Mouse (Mus musculus): ENCODE results near the gene Polr1c. TPM values are rescaled to one million over a fixed set of nuclear protein-coding genes. Genes with fewer than 3 reads are reported as not detected.

The Polr1c gene
- total and polyA plus RNA-seq, 2 experiments from 2014 or later = 54.7 to 55.5 TPM

DNA sequence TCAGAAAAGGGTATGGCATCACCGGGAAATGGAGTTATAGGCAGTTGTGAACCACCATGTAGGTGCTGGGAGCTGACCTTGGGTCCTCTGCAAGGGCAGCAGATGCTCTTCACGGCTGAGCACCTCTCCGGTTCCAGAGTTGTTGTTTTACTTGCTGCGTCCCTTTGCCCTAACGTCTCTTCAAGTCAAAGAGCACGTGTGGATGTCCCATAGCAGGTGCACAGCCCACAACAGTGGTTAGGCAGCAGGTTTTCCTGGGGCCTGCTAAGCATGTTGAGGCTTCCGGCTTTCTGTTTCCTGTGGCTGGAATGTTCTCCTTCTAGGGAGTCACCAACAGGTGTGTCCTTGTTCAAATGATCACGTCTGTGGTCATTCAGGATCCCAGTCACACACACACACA lies 36.1 kb upstream of the Polr1c start:
- peaks cover 7% of the 10 kb centered on the region; the same call in 1 of the 2 replicates for H3K4me1 ChIP-seq (ENCODE audit: insufficient read depth, low read length)
- no peak overlapping the region for H3K4me2 ChIP-seq (ENCODE audit: low read depth, low read length, poor library complexity, severe bottlenecking)
- no peaks in the 10 kb centered on the region for H3K9me3 ChIP-seq (ENCODE audit: low read length)
- no peaks in the 10 kb centered on the region for H3K27me3 ChIP-seq (ENCODE audit: insufficient read depth, low read length)
- no peak overlapping the region for H3K27ac ChIP-seq (ENCODE audit: low read depth, low read length)
- no peaks in the 10 kb centered on the region for H3K36me3 ChIP-seq (ENCODE audit: insufficient read depth, low read length)
- WGBS = 87% methylated on average over 8 of the region's 8 CpGs
- H3K4me3 ChIP-seq (ENCODE audit: low read depth, low read length) = no peak overlapping the region
- TF ChIP-seq CTCF (IDR thresholded peaks at IDR 0.05) = no peak
- H3K9ac ChIP-seq (replicated peaks; ENCODE audit: low read length, poor library complexity, severe bottlenecking) = no peak overlapping the region
- ATAC-seq (ENCODE audit: low FRiP score) (no peak), DNase-seq (ENCODE audit: low spot score) (no peak)

DNA sequence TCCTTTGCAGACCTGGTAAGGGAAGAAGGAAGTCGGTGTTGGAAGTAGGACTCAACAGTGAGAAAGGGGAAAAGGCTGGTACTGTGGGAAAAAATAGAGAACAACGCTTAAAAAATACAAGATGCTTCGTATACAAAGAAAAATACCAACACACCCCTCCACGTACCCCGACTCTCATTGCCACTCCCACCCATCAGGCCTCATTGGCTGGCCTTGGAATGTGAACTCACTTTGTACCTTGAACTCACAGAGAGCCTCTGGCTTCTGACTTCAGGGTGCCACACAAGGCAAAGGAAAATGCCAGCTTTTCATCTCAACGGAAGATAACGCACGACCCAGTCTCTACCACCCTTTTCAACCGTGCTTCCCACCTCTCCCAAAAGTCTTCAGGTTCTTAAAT lies 35.3 kb upstream of the Polr1c start:
- WGBS = 25% methylated on average over 9 of the region's 9 CpGs
- H3K27me3 ChIP-seq (ENCODE audit: insufficient read depth, low read length) = no peaks in the 10 kb centered on the region
- DNase-seq (ENCODE audit: low spot score) (no peak), ATAC-seq (ENCODE audit: low FRiP score) (peak; percentile 41; the same call in 1 of the 2 replicates)
- H3K27ac ChIP-seq (ENCODE audit: low read depth, low read length) = no peak overlapping the region
- H3K4me3 ChIP-seq (ENCODE audit: low read depth, low read length) = peak overlapping the region; percentile 57
- peak overlapping the region; percentile 98 for H3K4me2 ChIP-seq (ENCODE audit: low read depth, low read length, poor library complexity, severe bottlenecking)
- 0 out of 2 replicates have a peak overlapping the region, but pooled peaks have one; percentile 59 for H3K9ac ChIP-seq (replicated peaks; ENCODE audit: low read length, poor library complexity, severe bottlenecking)
- H3K4me1 ChIP-seq (ENCODE audit: insufficient read depth, low read length) = peaks cover 7% of the 10 kb centered on the region; the same call in 1 of the 2 replicates
- H3K9me3 ChIP-seq (ENCODE audit: low read length) = no peaks in the 10 kb centered on the region
- TF ChIP-seq CTCF (IDR thresholded peaks at IDR 0.05) = no peak
- H3K36me3 ChIP-seq (ENCODE audit: insufficient read depth, low read length) = peaks cover 3% of the 10 kb centered on the region; the same call in 1 of the 2 replicates

DNA sequence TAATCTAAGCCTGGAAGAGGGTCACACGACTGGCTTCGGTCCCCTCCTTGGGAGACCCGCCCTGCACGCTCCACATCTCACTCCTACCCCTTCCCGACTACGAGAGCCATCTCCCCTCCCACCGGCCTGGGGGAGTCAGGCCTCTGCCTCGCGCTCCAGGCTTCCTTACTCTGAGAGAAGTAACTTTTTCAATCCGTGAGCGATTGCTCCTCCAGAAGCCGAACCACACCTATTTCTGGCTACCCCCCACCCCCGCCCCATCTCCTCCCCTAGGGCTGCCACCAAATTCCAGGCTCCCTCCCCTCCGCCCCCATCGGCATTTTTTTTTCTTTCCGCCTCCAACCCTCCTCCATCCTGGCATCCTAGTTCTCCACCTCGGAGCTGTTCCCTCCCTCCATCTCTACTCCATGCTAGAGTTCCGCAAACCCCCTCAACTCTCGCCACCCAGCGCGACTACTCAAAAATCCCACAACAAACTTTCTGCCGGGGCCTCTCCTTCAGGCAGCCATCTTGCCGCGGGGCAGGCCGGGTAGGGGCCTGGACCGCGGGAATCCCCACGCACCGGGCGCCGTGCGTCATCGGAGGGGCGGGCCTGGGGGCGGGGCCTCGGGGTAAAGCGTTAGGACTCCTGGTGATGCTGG lies 34.7 kb upstream of the Polr1c start, which contains the start of gene Tjap1:
Tjap1 (minus strand) TSS at position 544 of the 641 bp plus-strand sequence.
- Histone ChIP-seq H3K9ac (replicated peaks; ENCODE audit: low read length, poor library complexity, severe bottlenecking) (peak within 1 kb of the TSS; percentile 59), H3K4me1 (ENCODE audit: insufficient read depth, low read length) (peaks cover 7% of the 10 kb centered on the region; the same call in 1 of the 2 replicates), H3K36me3 (ENCODE audit: insufficient read depth, low read length) (peaks cover 6% of the 10 kb centered on the region; the same call in 1 of the 2 replicates), H3K9me3 (ENCODE audit: low read length) (no peaks in the 10 kb centered on the region), H3K4me2 (ENCODE audit: low read depth, low read length, poor library complexity, severe bottlenecking) (peak within 1 kb of the TSS; percentile 98), H3K27me3 (ENCODE audit: insufficient read depth, low read length) (no peaks in the 10 kb centered on the region), H3K4me3 (ENCODE audit: low read depth, low read length) (peak within 1 kb of the TSS; percentile 57), H3K27ac (ENCODE audit: low read depth, low read length) (0 out of 2 replicates have a peak within 1 kb of the TSS, but pooled peaks have one; percentile 12)
- under 1% methylated on average over 37 of the region's 37 CpGs for WGBS
- TF ChIP-seq CTCF (IDR thresholded peaks at IDR 0.05) = no peak
- ATAC-seq (ENCODE audit: low FRiP score) (peak; percentile 96), DNase-seq (ENCODE audit: low spot score) (peak; percentile 88)

DNA sequence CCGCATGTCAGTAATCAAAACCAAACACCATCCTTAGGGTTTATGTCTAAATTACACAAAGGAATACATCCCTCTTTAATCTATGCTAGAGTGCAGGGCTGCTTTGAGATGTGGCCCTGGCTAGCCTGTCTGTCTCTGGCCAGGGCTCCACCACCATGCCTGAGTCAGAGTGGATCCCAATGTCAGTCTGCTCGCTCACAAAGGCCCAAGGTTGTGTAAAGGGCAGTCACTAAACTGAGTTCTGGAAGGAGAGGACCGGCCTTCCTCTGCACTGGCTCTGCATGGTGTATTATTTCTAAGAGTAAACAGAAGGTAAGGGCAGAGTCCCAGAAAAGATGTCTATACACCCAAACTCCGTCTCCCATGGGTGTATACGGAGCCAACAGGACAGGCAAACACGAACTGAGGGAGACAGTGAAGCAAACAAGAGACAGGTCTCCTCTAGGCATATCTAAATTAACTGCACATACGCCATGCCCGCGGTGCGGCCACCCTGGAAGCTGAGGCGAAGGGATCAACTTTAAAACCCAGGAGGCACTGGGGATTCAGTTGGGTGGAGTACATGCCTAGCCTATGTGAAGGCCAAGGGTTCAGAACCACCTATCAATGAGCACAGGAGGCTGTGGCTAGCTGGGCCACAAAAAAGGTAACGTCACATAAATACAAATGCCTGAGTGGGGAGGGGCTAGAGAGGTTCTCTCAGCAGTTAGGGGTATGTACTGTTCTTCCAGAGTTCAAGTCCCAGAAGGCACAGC lies 30.3 kb upstream of the Polr1c start:
- 93% methylated on average over 12 of the region's 12 CpGs for WGBS
- DNase-seq (ENCODE audit: low spot score) = no peak

DNA sequence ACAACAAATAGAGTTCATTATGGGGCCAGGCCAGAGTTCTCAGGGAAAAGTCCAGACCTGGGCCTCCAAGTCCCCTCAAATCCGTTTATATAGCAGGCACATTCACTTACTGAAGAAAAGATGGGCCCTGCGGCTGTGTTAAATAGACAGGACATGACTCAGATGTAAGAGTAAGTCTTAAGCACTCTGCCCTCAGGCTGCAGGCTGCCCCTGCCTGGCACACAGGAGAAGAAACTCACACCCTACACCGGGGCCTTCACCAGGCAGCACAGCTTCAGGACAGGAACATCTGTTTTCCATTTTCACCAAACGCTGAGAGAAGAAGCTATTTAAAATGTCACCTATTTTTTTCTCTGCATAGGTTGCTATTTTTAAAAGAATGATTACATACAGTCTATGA lies 29.7 kb upstream of the Polr1c start:
- Histone ChIP-seq H3K4me3 (ENCODE audit: low read depth, low read length) (no peak overlapping the region), H3K9me3 (ENCODE audit: low read length) (no peaks in the 10 kb centered on the region), H3K9ac (replicated peaks; ENCODE audit: low read length, poor library complexity, severe bottlenecking) (no peak overlapping the region), H3K36me3 (ENCODE audit: insufficient read depth, low read length) (peaks cover 9% of the 10 kb centered on the region; the same call in 1 of the 2 replicates), H3K27me3 (ENCODE audit: insufficient read depth, low read length) (no peaks in the 10 kb centered on the region), H3K4me2 (ENCODE audit: low read depth, low read length, poor library complexity, severe bottlenecking) (no peak overlapping the region), H3K4me1 (ENCODE audit: insufficient read depth, low read length) (peaks cover 7% of the 10 kb centered on the region; the same call in 1 of the 2 replicates), H3K27ac (ENCODE audit: low read depth, low read length) (no peak overlapping the region)
- no peak for TF ChIP-seq CTCF (IDR thresholded peaks at IDR 0.05)
- 92% methylated on average over 4 of the region's 4 CpGs for WGBS
- no peak for ATAC-seq (ENCODE audit: low FRiP score)
- no peak for DNase-seq (ENCODE audit: low spot score)

More for the DNA sequence above, 30.3 kb upstream of the Polr1c start:
- no peaks in the 10 kb centered on the region for H3K27me3 ChIP-seq (ENCODE audit: insufficient read depth, low read length)
- no peak overlapping the region for H3K27ac ChIP-seq (ENCODE audit: low read depth, low read length)
- H3K4me2 ChIP-seq (ENCODE audit: low read depth, low read length, poor library complexity, severe bottlenecking) = no peak overlapping the region
- H3K4me3 ChIP-seq (ENCODE audit: low read depth, low read length) = no peak overlapping the region
- no peak overlapping the region for H3K9ac ChIP-seq (replicated peaks; ENCODE audit: low read length, poor library complexity, severe bottlenecking)
- H3K36me3 ChIP-seq (ENCODE audit: insufficient read depth, low read length) = peaks cover 9% of the 10 kb centered on the region; the same call in 1 of the 2 replicates
- no peak for ATAC-seq (ENCODE audit: low FRiP score)
- H3K9me3 ChIP-seq (ENCODE audit: low read length) = no peaks in the 10 kb centered on the region
- H3K4me1 ChIP-seq (ENCODE audit: insufficient read depth, low read length) = peaks cover 7% of the 10 kb centered on the region; the same call in 1 of the 2 replicates
- no peak for TF ChIP-seq CTCF (IDR thresholded peaks at IDR 0.05)
